Mouse (Mus musculus) left cerebral cortex, postnatal 25 days (tissue): ENCODE measurements at regions not wholly inside any gene's neighbourhood (a gene's known extent, or its start where the extent isn't known, plus 50 kb on each side); places are given as distances from the start of the nearest gene placed in this dataset.

ENCODE experiments used
- DNase-seq, 2 experiments: peaks; one replicate each; pipeline ENCODE4 v3.0.0; 2022; ENCODE audit warnings: low spot score in 2 of 2, mixed read lengths in 1 of 2
- intact Hi-C: fragments of 180-260 bp; cut with DNase I; formaldehyde crosslinking; loops from one replicate; pipeline ENCODE4 v1.15.1; 2025

- intact Hi-C loops = no loop called here
These were observed 94.7 kb upstream of the Smarca2 start for GRCm38 (mm10) chr19:26510185-26510584.

GRCm38 (mm10) chr19:26510887-26511286 lies 94.0 kb upstream of the Smarca2 start:
- DNase-seq = no peak
- intact Hi-C loops = no loop called here

More at GRCm38 (mm10) chr19:26510185-26510584, 94.7 kb upstream of the Smarca2 start:
- DNase-seq = no peak

GRCm38 (mm10) chr19:26511756-26512155 lies 93.1 kb upstream of the Smarca2 start:
- intact Hi-C loops = no loop called here
- DNase-seq = peak in 1 of 2 experiments; percentile 6

DNA sequence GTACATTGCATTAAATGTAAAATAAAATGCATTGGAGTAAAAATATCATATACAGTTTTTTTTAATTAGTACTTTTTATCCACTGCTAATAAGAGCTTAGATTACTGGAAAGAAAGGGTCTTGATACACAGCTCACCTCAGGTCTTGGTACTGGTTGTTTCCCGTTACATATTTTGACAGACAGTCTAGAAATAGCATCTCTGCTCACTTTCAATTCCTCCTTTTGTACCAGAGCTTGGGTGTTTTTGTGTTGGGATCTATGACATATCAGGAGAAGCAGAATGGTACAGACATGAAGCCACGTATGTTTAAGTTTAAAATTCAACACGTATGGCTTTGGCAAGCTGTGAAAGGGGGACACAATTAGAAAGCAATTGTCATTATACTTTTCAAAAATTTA lies 80.3 kb upstream of the Smarca2 start:
- intact Hi-C loops = no loop called here
- DNase-seq = no peak

- DNase-seq = peak in 1 of 2 experiments; percentile 67
These were observed 73.5 kb upstream of the Smarca2 start for GRCm38 (mm10) chr19:26531390-26531789.

GRCm38 (mm10) chr19:26532509-26532908 lies 72.3 kb upstream of the Smarca2 start:
- intact Hi-C loops = no loop called here
- peak in 1 of 2 experiments; percentile 70 for DNase-seq

More at GRCm38 (mm10) chr19:26531390-26531789, 73.5 kb upstream of the Smarca2 start:
- intact Hi-C loops = loop anchor here (2.0 kb wide), 1 partner anchor 73 kb away; the partner anchor contains the start of gene Smarca2

GRCm38 (mm10) chr19:26545671-26546070 lies 59.2 kb upstream of the Smarca2 start:
- no peak for DNase-seq
- intact Hi-C loops = no loop called here

GRCm38 (mm10) chr19:26547522-26547921 lies 57.3 kb upstream of the Smarca2 start:
- DNase-seq = no peak
- intact Hi-C loops = no loop called here

DNA sequence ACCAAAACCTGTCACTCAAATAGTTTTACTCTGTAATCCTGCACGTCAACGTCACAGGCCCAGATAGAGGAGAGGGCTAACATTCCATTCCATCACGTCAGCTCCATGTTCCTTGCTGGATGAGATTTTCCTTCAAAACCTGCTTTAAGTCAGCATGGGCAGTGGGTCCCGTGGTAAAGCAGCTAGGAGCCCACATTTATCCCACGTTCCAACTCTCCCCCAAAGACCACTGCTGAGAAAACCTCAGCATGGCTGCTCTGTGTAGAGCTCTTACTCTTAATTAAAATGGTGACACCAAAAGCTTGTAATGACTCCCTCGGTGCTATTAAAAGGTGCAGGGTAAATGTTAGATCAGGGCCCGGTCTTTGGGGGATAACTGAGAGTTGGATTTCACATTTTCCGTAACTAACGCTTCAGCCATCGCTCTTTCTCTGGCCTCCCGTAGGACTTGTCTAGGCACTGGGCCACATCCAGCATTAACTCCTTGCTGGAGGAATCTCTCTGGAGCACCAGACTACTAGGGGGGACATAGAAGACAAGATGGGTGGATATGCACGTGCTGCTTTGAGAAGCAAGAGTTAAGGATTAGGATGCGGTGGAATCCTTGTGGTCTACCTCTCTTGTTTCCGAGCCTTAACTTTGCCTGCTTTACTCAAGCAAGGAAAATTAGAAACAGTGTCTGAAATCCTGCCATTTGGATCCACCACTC lies 56.1 kb upstream of the Smarca2 start:
- intact Hi-C loops = no loop called here
- no peak for DNase-seq

- no peak for DNase-seq
- intact Hi-C loops = no loop called here
These were observed 54.6 kb upstream of the Smarca2 start for GRCm38 (mm10) chr19:26550299-26550698.
